Mouse (Mus musculus) ES-E14 (cell line): ENCODE measurements around the gene Klf5.

Experiments used
- CHD2 ChIP-seq: IDR thresholded peaks from 2 replicates; pipeline ENCODE4 v1.6.1; 2014; ENCODE audit warnings: mild to moderate bottlenecking, low read depth, low read length, inconsistent platforms
- HCFC1 ChIP-seq: IDR thresholded peaks from 2 replicates; pipeline ENCODE4 v1.6.1; 2012; ENCODE audit warnings: low read length, inconsistent platforms, borderline replicate concordance; ENCODE audit not compliant: insufficient read depth
- MAFK ChIP-seq: IDR thresholded peaks from 2 replicates; pipeline ENCODE4 v1.6.1; 2014; ENCODE audit warnings: mild to moderate bottlenecking, low read depth, low read length, inconsistent platforms; ENCODE audit not compliant: insufficient read depth
- ZC3H11A ChIP-seq: IDR thresholded peaks from 2 replicates; pipeline ENCODE4 v1.6.1; 2012; ENCODE audit warnings: low read depth, mild to moderate bottlenecking, inconsistent platforms, low read length, borderline replicate concordance
- ZNF384 ChIP-seq: IDR thresholded peaks from 2 replicates; pipeline ENCODE4 v1.6.1; 2012; ENCODE audit warnings: low read depth, low read length, inconsistent platforms

DNA sequence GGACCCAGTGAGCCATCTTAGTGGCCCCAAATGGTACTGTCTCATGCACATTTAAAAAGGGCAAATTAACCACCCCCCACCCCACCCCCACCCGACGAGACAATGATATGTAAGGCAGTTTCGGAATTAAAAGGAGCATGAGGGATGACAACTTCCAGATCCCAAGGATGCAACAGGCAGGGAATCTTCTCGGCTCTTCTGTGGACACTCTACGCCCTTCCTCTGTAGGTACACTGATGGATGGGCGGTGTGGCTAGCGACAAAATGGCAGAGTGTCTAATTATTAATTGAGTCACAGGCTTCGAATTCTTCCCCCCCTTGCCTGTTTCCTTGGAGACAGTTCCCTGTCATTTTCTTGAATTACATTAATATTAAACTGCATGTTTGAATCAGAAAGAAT is 40.5 kb downstream of the Klf5 start:
- TF ChIP-seq ZC3H11A (no peak), MAFK (no peak), HCFC1 (no peak), ZNF384 (no peak), CHD2 (no peak)
